Mouse (Mus musculus) adipocyte (in vitro differentiated cells): ENCODE measurements at regions not wholly inside any gene's neighbourhood (a gene's known extent, or its start where the extent isn't known, plus 50 kb on each side); places are given as distances from the start of the nearest gene placed in this dataset.
"Not testable (repeated sequence)": the region's sequence is repeated elsewhere in the genome, so short reads cannot be mapped to it uniquely, and the experiment has no call there.

Experiments
- DNase-seq: peaks from one replicate; pipeline ENCODE4 v3.0.0-alpha.2; 2016; ENCODE audit warnings: low spot score

DNA sequence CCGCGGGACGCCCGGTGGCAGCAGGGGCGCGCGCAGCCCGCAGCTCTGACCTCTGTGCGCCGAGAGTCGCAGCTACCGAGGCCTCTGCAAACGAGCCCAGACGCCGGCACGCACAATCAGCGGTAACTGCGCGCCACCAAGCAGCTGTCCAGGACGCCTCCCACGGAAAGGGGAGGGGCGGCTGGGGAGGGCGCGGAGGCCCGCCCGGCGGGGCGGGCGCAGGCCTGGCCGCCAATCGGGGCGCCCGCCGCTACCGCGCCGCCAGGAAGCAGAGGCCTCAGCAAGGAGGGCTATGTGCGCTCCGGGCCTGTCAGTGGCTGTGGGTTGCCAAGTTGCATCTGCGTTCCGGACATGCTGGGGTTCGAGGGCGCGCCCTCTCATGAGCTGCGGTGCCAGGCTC lies 613.3 kb upstream of the Ywhaq start:
- DNase-seq = peak; percentile 70

DNA sequence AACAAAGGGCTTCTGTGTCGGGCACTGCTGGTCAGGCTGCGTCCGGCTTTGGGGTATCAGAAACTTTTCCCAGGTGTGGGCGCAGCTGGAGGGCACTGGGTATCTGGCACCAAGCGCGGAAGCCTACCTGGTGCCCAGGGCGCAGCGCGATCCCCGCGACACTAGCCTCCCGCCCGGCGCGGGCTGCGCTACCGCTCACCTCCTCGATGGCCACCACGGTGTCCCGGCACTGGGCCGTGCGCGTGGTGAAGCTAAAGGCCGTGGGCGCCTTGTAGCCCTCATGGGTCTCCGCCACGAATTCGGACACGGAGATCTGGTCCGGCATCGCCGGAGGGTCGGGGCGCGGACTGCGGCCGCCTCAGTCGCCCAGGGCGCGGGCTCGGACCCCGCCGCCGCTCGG lies 612.8 kb upstream of the Ywhaq start:
- DNase-seq = not testable (repeated sequence)
